Mouse (Mus musculus) lung, adult 2 months (tissue): ENCODE results near the gene Ccdc162. TPM values are rescaled to one million over a fixed set of nuclear protein-coding genes. Genes with fewer than 3 reads are reported as not detected.
A peak's percentile ranks its signal among the peaks of the same experiment; 100 is the strongest.

Source experiments
- DNase-seq: peaks from one replicate; pipeline ENCODE4 v3.0.0; 2022
- H3K4me1 ChIP-seq: fragments of 200-500 bp; 2 replicates; pipeline ENCODE4 v1.6.1; 2011; ENCODE audit warnings: low read length; ENCODE audit not compliant: control insufficient read depth, insufficient read depth
- H3K4me3 ChIP-seq: fragments of 200-500 bp; replicated peaks from 2 replicates; pipeline ENCODE3; 2011; ENCODE audit warnings: low read depth, mild to moderate bottlenecking, control low read depth, low read length; ENCODE audit errors: extremely low read depth
- CTCF ChIP-seq: fragments of 200-500 bp; IDR thresholded peaks from 2 replicates; pipeline ENCODE4 v1.5.1; 2011; ENCODE audit warnings: mild to moderate bottlenecking, low read length, control low read depth; ENCODE audit not compliant: insufficient read depth
- POLR2A ChIP-seq: fragments of 200-500 bp; IDR thresholded peaks from 2 replicates; pipeline ENCODE4 v1.6.1; 2011; ENCODE audit warnings: low read depth, mild to moderate bottlenecking, control low read depth, low read length, borderline replicate concordance; ENCODE audit errors: extremely low read depth
- WGBS: fragments of 180-500 bp; shearing (Covaris S2); methylation state at CpG from one replicate; pipeline ENCODE4 v1.1.7; 2018; 5-methylcytosine and 5-hydroxymethylcytosine counted together
- polyA plus RNA-seq: library from polyadenylated mRNA; depleted of rRNA; stranded (reverse); fragments of >200 nt; gene quantifications from 2 replicates; pipeline ENCODE4 v1.2.3, GENCODE M21; 2012

Ccdc162 gene
- polyA plus RNA-seq, 1 experiment, result 8.5 TPM

DNA sequence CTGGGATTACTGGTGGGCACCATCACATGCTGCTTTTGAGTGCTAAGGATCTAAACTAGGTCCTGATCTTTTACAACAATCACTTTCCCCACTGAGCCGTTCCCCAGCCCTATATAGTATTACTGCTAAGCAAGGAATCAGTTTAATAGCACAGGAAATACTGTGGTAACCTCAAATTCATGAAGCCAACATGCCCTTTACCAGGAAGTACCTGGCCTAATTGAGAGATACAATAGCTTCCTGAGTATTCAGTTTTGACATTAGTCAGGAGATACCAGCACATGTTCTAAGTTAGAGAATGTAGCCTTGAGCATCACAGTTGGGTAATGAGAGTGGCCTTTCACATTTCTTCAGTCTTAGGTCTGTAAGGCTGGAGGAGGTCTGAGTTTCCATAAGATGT, 179.7 kb downstream of the Ccdc162 start:
- WGBS, result 91% methylated on average over 1 of the region's 1 CpGs
- TF ChIP-seq CTCF, result no peak
- no peak for DNase-seq
- H3K4me1 ChIP-seq, result no peaks in the 10 kb centered on the region
- no peak overlapping the region for H3K4me3 ChIP-seq

- H3K4me1 ChIP-seq, result no peaks in the 10 kb centered on the region
- DNase-seq, result no peak
- TF ChIP-seq CTCF (no peak), POLR2A (no peak)
- 94% methylated on average over 2 of the region's 2 CpGs for WGBS
- H3K4me3 ChIP-seq, result no peak overlapping the region
Observed at GRCm38 (mm10) chr10:41535991-41536390, 180.4 kb downstream of the Ccdc162 start.

DNA sequence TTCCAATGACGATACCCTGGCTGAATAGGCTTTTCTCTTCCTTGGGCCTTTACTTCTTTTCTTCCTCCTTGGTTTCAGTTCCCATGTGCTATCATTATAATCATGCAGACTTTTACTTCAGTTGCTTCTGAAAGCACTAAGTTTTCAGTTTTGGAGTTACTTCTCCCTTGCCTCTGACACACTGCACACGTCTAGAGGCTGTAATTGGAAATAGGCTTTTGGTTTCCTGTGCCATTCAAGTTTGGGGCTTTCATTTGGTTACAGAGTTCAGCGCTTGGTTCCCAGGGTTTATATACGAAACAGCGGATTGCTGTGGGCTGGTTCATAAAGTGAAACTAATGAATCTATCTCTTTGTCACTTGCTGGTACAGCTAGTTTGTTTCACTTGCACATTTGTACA, 186.5 kb downstream of the Ccdc162 start:
- Histone ChIP-seq H3K4me3 (no peak overlapping the region), H3K4me1 (peaks cover 3% of the 10 kb centered on the region; the same call in 1 of the 2 replicates)
- 85% methylated on average over 5 of the region's 5 CpGs for WGBS
- DNase-seq, result no peak
- TF ChIP-seq CTCF (no peak), POLR2A (no peak)

GRCm38 (mm10) chr10:41525696-41526095, 190.7 kb downstream of the Ccdc162 start:
- TF ChIP-seq POLR2A, result no peak
- no peak for TF ChIP-seq CTCF
- WGBS, result 64% methylated on average over 1 of the region's 1 CpGs
- Histone ChIP-seq H3K4me1 (peaks cover 13% of the 10 kb centered on the region), H3K4me3 (no peak overlapping the region)
- DNase-seq, result no peak

- H3K4me1 ChIP-seq, result peaks cover 13% of the 10 kb centered on the region
- WGBS, result 39% methylated on average over 3 of the region's 3 CpGs
- no peak for DNase-seq
- no peak overlapping the region for H3K4me3 ChIP-seq
- TF ChIP-seq CTCF (no peak), POLR2A (no peak)
Observed at GRCm38 (mm10) chr10:41523386-41523785, 193.0 kb downstream of the Ccdc162 start.

DNA sequence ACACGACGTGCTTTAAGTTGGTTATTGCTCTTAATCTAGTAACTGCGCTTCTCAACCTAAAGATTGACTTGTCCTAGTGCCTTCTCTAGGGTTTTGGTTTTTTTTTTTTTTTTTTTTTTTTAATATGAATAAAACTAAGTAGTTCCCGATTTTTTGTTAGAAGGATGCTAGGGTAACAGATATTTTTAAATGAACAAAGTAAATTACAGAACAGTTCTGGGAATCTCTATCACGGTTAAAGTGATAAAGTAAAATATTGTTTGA, 196.1 kb downstream of the Ccdc162 start:
- TF ChIP-seq POLR2A (no peak), CTCF (no peak)
- WGBS, result 3% methylated on average over 5 of the region's 5 CpGs
- DNase-seq, result no peak
- peak overlapping the region; percentile 78 for H3K4me3 ChIP-seq
- H3K4me1 ChIP-seq, result peaks cover 12% of the 10 kb centered on the region

- WGBS, result under 1% methylated on average over 64 of the region's 65 CpGs
- peaks cover 10% of the 10 kb centered on the region for H3K4me1 ChIP-seq
- TF ChIP-seq POLR2A (0 out of 2 replicates have a peak, but pooled peaks have one; percentile 13), CTCF (no peak)
- H3K4me3 ChIP-seq, result peak overlapping the region; percentile 78
- peak; percentile 75 for DNase-seq
Observed at GRCm38 (mm10) chr10:41519640-41520409, 196.6 kb downstream of the Ccdc162 start.

- Histone ChIP-seq H3K4me3 (peak within 1 kb of the TSS; percentile 92), H3K4me1 (peaks cover 7% of the 10 kb centered on the region)
- under 1% methylated on average over 69 of the region's 69 CpGs for WGBS
- peak; percentile 91 for DNase-seq
- no peak for TF ChIP-seq CTCF
- peak; percentile 98 for TF ChIP-seq POLR2A
Observed at GRCm38 (mm10) chr10:41518981-41519618, 197.3 kb downstream of the Ccdc162 start, which contains the start of gene Cd164. Gene Cd164, plus strand, starts transcription at chr10:41519414.

GRCm38 (mm10) chr10:41518508-41518980, 197.9 kb downstream of the Ccdc162 start:
- no peak for DNase-seq
- WGBS, result under 1% methylated on average over 23 of the region's 23 CpGs
- Histone ChIP-seq H3K4me1 (peaks cover 7% of the 10 kb centered on the region), H3K4me3 (peak overlapping the region; percentile 92)
- TF ChIP-seq CTCF (peak; percentile 57), POLR2A (no peak)

GRCm38 (mm10) chr10:41514921-41515320, 201.5 kb downstream of the Ccdc162 start:
- H3K4me1 ChIP-seq, result no peaks in the 10 kb centered on the region
- H3K4me3 ChIP-seq, result no peak overlapping the region
- no peak for DNase-seq
- TF ChIP-seq CTCF (no peak), POLR2A (no peak)
